Mouse (Mus musculus): ENCODE results near the gene Gimap4.
"Not testable (repeated sequence)": the region's sequence is repeated elsewhere in the genome, so short reads cannot be mapped to it uniquely, and the experiment has no call there.

Gene Gimap4

DNA sequence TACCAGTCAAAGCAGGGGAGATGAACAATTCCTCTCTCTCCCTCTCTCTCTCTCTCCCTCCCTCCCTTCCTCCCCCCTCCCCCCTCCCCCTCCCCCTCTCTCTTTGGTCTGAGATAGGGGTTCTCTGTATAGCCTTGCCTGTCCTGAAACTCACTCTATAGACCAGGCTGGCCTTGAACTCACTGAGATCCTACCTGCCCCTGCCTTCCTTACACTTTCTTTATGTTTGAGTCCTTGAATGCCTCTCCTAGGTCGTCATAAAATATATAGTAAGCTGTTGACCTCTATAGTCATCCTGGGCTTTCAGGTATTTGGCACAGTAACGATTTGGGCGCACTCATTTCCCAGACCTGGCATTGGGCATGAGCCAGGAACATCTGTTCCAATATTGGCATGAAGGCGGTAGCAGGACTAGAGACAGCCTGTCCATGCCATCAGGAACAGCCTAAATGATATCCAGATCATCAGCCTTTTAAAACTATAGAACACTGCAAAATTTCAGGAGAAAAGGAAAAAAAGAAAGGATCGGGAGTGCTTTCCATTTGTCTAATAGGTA lies 7.4 kb upstream of the Gimap4 start:
- DNase-seq: no peak

DNA sequence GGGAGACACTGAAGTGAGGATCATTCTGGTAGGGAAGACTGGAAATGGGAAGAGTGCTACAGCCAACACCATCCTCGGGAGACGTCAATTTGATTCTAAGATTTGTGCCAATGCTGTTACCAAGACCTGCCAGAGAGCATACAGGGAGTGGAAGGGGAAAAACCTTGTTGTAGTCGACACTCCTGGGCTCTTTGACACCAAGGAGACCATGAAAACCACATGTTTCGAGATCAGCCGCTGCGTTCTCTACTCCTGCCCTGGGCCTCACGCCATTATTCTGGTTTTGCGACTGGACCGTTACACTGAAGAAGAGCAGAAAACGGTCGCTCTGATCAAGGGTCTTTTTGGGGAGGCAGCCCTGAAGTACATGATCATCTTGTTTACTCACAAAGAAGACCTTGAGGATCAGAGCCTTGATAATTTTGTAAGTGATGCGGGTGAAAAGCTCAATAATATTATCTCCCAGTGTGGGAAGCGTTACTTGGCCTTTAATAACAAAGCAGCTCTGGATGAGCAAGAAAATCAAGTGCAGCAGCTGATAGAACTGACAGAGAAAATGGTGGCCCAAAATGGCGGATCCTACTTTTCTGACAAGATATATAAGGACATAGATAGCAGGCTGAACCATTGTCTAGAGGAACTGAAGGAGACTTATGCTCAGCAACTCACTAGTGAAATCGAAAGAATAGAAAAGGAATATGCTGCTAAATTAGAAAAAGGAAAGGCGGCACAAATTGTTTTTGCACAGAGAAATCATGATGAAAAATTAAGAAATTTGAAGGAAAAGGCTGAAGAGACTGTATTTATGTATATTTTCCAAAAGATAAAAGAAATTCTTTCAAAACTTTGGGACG lies 6.6 kb upstream of the Gimap4 start:
- no peak for DNase-seq

DNA sequence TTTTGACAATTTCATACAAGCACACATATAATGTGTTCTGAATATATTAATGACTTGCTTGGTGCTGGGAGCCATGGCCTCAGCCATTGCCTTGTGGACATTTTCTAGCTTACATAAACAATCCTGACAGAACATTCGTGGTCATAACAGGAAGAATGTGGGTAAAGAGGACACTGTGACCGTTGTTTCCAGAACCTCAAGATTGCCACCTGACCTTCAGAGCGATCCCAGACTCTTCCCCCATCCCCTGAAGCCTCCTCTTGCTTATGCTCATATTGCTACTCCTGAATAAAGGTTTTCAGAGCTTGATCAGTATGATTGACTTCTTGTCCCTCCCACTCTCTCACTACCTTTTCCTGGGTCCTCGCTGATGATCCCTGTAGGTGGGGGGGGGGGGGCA lies 6.0 kb upstream of the Gimap4 start:
- no peak for DNase-seq

DNA sequence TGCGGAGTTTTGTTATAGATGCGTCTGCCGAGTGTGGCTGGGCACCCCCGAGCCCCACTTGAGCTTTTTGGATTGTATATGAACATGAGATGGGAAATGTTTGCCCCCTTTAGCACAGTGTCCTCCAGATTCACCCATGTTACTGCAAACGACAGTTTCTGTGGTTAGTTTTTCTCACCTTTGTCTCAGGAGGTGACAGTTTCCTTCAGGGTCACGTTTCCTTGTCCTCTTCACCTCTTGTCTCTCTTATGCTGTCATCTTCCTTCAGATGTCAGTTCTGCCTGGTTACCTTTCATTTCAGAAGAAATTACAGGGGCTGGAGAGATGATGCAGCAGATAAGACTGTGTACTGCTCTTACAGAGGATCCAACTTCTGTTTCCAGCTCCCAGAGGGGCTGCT lies 4.6 kb upstream of the Gimap4 start:
- no peak for DNase-seq

DNA sequence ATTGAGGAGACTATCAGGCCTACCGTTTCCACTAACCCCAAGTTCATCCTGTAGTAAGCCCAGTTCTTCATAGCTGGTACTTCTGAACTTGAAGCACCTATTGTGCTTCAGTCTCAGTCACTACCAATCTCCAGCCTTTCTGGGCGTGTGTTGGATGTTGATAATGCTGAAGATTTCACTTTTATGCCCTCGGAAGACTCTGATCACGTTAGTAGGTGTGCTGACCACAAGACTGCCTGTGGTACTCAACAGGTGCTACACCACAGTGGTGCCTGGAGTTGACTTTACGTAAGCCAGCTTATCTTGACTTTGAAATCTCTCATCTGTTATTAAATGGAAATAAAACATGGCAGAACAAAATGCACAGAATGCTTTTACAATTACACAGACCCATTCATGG lies 3.9 kb upstream of the Gimap4 start:
- DNase-seq: no peak

DNA sequence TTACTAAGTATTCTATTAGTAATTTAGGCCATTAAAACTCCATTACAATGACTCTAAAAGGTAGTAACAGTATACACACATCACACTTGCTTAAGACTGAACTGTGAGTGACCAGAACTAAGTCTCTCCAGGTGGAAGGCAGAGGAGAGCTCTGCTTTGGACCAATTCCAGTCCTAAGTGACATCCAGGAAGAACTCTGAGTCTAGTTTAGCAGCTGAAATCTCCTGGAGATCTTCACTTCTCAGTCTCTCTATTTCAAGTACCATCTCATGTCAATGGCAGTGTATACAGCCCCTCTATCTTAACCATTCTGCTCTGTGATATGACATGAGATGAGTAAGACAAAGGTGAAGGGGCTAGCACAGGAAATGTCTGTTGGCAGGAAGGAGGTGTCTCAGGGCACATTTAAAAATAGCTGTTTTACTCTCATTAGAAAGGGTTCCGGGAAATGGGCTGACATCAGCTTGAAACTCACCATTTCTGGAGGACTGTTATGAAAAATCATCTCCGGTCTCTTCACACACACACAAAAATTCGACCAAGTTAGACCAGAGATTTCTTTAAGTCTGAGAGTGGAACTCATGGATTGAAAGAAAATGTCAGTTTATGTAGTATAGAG lies 2.8 kb upstream of the Gimap4 start:
- DNase-seq: no peak

DNA sequence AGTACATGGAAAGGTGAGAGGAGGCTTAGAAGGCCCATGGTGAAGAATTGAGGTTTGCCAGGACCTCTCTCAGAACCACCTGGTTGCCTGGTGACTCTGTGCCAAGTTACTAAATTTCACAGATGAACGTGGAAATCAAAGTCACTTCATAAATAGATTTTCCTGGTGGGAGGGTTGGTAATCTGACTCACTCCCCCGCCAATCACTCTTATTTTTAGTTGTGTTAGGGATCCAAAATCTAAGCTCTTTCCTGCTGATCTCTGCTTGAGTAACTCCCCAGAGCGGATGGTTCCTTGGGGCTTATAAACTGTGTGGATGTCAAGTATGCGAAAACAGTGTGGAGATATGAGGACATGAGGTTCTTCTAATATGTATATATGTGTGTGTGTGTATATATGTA lies 2.1 kb upstream of the Gimap4 start:
- DNase-seq: no peak

DNA sequence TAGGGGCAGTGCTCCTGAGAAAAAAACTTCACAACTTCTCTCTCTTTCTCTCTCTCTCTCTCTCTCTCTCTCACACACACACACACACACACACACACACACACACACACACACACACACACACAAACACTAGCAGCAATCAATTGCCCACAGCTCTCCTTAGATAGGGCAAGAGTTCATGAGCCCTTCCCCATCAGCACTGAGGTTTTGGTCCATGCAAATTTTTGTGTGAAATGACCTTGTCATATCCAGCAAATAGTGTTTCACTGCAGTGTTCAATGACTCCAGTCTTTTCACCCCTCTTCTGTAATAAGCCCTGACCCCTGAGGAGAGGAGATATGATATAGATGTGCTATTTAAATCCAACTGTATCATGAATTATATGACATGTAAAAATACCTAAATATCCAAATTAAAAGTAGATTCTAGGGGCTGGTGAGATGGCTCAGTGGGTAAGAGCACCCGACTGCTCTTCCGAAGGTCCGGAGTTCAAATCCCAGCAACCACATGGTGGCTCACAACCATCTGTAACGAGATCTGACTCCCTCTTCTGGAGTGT lies 1.0 kb upstream of the Gimap4 start:
- not testable (repeated sequence) for DNase-seq

DNA sequence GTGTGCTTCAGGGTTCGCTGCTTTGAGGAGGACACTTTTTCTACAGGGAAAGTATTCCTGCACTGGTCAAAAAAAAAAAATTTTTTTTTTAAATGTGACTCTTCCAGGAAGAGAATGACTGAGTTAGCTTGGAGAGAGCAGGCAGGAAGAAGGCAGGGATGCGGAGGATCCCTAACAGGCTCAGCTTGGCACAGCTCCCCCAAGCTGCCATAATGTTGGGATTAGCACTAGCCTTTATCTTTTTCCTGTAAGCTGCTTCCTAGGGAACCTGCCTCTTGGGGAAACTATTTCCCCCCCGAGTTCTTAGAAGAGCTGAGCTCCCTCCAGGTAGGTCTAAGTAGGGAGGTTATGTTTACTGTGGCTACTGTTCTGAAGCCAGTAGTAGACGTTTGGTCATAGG lies 457 bp downstream of the Gimap4 start:
- no peak for DNase-seq

DNA sequence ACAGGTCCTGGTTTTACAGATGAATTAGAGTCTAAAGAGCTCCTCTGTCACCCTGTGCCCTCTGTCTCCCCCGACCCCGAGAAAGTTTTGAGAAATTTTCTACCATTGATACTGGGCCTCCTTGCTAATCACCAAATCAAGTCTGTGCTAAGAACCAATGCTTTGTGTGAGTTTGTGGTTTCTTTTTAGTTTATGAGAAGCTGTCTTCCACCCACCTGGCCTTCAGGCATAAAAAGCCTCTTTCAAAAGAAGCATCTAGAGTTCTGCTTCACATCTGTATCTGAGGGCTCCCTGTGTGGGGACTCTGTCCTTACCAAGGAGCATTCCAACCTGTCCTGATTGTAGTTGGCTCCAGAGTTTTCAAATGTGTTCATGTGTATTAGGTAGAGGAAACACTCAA lies 902 bp downstream of the Gimap4 start:
- no peak for DNase-seq

DNA sequence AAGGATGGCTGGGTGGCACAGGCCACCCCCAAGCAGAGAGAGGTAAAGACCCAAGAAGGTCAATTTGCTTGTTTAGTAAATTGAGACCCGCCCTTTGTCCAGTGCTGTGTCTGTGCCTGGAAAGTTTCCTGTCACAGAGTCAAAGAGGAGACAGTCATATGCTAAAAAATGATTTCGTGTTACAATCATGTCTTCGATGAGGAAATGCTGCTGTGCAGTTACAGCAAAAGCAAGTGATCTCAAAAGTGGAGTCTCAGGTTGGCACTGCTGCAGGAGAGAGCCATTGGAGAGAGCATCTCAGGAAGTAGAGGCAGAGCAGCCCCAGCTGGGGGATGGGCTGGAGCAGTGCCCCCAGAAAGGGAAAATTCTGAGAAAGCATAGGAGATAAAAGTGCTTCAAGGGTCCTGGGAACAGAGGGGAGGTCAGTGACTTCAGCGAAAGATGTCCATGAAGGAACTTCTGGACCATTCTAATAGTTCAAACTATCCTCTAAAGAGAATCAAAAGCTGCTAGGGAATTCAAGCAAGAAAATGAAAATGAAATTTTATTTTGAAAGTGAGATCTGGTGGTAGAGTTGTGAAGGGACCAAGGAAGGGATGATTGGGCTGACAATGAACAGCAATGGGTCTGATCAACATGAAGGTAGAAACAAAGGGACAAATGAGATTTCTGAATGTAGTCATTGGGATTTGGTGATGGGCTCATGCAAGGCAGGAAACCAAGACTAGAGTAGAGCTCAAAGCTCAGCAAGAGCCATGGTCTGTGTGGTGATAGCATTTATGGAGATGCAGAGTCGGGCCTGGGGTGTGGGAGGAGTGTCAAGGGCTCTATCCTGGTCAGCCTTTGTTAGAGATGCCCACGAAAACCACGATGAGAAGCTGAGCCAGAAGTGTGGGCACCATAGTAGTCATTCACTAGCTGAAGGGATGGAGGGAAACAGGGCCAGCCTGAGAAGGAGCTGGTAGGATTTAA lies 1.6 kb downstream of the Gimap4 start:
- DNase-seq: no peak

DNA sequence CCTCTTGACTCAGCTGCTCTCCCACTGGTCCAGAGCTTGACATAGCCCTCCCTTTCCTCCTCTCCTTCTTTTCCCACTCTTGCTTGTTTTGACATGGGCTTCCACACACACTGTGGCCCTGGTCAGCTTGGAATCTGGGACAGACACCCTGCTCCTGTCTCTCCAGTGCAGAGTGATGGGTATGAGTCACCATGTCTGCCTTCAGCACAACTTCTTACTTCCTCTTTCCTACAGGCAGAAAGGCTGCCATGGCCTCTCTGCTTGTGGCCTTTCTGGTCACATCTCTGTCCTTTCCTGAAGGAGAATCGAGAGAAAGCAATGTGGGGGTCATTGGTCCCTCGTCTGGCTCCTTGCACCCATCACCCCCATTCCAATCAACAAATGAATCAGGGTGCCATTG lies 2.7 kb downstream of the Gimap4 start:
- no peak for DNase-seq

DNA sequence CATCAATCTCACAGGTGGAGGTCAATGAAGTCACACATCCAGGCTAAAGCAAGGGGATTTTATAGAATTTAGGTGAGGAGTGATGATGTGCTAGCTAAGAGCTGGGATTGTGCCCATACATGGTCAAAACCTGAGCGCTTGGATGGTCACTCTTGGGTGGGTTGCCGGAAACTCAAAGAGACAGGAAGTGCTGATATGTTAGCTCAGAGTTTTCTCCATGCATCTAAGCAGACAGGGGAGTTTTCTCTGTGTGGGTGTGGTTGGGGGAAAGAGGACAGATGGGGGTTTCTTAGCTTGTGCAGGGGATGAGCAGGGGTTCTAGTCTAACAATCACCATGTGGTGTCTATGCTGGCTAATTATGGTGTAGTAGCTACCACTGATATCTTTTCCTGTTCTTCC lies 5.0 kb downstream of the Gimap4 start:
- DNase-seq: no peak

DNA sequence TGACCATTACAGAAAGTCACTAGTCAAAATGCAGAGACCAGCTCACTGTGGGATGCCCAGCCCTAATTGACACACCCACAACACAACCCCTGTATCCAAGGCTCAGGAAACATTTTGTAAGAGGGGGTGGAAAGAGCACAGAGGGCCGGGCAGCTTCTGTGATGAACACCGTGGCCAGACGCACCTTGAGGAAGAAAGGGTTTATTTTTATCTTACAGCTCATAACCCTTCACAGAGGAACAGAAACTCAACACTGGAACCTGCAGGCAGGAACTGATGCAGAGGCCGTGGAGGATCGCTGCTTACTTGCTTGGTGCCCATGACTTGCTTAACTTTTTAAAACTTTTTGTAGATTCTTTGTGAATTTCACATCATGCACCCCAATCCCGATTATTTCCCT lies 8.6 kb downstream of the Gimap4 start:
- no peak for DNase-seq

DNA sequence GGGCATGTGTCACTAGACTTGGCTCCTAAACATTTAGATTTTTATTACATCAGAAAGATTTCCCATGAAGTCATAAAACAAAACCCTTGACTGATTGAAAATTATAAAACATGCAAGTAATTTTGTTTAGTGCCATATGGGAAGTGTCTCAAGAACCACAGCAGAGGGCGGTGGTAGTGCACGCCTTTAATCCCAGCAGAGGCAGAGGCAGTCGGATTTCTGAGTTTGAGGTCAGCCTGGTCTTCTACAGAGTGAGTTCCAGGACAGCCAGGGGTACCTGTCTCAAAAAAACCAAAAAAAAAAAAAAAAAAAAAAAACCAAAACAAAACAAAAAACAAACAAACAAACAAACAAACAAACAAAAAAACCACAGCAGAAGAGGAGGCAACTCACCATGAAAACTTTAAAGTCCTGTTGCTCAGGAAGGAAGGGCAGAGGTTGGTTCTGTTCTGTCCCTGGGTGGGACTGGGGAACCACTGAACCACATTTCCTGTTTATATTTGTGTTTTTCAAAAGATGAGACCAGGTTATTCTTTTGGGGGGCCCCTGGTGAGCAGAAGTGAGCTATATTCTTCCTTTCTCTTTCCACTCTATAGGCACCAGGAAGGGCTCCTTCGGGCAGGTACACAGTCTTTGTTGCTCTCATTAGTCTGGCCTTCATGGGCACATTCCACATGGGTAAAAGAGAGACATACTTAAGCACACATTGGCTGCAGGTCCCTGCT lies 12.6 kb downstream of the Gimap4 start:
- no peak for DNase-seq

DNA sequence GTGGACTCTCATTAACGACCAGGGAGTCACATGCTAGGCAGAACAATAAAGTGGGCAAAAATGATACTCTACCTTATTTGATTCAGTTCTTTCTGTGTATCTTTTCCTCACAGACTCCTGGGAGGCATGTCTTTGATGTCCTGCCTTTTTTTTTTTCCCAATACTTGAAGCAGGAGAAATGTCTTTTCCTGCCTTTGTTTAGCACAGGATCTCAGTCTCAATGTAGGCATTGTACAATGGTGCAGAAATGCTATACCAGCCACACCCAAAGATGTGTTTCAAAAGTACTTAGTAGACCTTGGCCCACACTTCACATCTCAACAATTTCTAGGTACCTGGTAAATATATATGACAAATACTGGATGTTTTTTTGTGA lies 13.2 kb downstream of the Gimap4 start:
- DNase-seq: no peak

DNA sequence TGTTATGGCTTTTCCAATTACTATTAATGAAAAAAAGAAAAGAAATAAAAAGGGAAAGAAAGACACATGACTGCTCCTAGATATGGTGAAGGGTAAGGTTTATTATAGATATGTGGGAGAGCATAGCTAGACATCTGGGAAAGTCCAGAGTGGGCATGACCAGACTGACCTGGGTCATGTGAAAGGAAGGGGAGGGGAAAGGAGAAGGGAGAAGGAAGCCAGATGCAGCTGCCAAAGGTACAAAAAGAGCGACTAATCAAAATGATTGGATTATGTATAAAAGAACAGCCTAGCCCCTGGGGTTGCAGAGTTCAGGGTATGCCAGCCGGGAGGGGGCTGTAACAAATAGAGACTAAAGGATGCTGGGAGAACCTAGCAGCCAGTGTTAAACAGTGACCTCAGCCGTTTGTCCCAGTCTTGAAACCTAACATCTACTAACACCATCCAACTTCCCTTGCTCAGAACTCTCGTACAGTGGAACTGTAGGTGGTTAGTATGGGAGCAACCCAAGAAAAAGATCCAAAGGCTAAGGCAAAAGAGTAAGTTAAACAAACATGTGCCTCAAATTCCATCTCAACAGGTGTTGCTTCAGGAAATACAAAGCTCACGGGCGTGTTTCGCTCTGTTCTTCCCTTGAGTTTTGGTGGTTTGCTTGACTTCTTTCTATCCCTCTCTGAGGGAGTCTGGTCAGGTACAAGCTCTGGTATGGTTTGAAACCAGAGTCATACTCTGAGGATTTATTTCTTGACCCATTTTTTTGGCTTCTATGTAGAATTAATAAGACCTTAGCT lies 13.9 kb downstream of the Gimap4 start:
- DNase-seq: no peak

DNA sequence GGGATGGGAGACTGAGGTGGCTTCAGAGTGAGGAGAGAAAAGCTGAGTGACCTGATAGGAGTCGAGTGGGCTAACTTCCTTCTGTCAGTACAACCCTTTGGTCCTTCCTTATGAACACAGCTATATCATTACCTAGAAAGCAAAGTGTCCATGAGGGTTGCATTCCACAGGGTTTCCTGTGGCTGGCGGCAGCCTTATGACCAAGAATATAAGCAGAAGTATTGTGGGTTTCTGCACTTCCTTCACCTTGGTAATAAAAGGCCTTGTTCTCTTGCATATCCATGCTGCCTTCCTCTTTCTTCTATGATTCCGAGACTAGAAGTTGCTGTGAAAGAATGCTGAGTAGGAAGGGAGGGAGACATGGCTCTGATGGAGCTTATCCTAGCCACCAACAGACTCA lies 14.5 kb downstream of the Gimap4 start:
- no peak for DNase-seq

DNA sequence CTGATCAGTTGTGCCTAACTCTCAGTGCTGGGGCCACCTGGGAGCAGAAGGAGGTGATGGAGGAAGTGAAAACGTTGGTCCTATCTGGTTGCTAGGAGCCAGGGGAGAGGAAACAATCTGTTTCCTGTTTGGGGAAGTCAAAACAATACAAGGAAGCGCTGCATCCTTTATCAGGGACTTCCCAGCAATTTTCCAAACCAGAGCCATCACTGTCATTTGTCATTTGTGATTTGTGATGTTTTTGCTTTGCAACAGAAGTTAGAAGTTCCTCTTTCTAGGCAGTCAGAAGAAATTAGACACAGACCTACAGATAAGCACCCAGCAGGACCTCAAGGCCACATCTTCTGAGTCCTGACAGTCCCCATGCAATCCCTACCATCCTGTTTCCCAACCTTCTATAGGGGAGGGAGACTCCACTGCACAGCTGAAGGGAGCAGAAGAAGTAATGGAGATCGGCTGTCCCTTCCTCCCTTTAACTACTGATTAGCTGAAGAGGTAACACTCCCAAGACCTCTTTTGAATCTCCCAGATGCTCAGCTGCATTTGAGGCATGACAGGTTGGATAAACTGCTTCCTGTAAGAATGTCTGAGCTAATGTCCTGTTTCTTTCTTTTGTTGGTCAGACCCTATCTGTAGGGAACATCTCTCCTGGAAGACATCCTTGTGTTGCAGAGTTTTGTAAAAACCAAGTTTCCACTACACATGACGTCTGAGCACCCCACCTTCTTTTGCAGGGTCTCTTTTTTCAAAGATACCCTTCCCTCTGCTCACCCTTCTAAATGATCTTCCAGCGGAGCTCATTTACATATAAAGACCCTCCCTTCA lies 16.1 kb downstream of the Gimap4 start:
- DNase-seq: no peak

DNA sequence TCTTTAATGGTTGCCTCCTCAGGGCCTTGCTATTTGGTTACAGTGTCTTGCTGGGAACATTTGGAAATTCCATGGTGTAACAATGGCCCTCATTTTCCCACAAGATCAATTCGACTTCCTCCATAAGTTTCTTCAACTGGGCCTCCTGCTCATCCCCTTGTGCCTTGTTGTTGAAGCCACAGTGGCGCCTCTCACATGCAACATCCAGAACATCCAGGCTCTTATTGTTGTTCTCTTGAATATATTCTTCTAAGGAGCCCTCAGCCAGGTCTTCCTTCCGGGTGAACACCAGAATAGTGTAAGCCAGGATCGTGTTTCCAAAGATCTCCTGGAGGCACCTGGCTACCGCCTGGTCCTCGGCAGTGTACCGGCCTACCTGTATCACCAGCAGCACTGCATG lies 17.8 kb downstream of the Gimap4 start:
- no peak for DNase-seq

DNA sequence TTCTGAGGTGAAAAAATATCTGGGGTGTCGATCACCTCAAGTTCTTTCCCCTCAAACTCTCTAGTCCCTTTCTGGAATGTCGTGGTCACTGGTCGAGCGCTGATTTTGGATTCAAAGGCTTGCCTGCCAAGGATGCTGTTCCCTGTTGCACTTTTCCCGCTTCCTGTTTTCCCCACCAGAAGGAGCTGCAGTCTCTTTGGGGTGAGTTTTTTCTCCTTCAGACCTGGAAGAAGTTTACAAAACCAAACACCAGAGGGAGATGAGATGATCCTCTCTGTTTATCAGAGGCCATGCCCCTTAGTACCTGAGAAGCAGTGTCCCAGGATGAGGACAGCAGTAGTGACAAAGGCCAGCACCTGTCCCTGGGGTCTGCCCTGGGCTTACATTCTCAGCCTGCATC lies 18.3 kb downstream of the Gimap4 start:
- no peak for DNase-seq

All from cerebellum, adult 9-11 months (tissue).